Mouse (Mus musculus): Measurements from ENCODE around the gene 2900026A02Rik.
A peak's percentile ranks its signal among the peaks of the same experiment; 100 is the strongest.

Gene 2900026A02Rik

DNA sequence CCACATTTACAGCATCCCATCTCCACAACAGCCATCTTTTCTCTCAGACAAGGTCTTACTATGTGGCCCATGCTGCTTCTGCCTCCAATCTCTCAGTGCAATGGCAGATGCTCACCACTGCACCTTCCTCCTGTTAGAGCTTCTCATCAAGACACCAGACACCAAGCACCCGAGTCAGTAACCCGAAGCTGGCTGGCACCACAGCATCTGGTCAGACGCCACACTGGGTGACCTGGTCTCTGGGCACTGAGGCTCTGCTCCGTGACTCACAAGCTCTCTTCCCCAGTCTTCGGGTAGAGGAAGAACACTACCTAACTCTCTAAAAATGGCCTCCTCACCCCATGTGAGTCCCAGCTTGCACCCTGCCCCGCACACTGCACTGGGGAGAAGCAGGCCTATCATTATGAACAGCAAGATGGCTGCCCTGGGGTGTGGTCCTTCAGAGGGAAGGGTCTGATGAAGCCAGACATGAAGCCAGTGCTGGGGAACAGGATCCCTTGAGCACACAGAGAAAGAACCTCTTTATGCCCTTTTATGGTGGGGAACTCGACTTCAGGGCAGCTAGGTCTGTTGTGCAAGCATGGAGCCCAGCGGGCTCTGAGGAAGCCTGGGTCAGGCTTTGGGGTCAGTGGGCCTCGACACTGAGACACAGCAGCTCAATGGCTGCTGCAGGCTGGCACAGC lies 70.0 kb downstream of the 2900026A02Rik start:
- no peak for DNase-seq (ENCODE audit: low read depth, low spot score)

GRCm38 (mm10) chr5:113149052-113149451 lies 72.0 kb downstream of the 2900026A02Rik start:
- DNase-seq (ENCODE audit: low read depth, low spot score) = no peak

- DNase-seq (ENCODE audit: low read depth, low spot score) = no peak
These were observed 73.0 kb downstream of the 2900026A02Rik start for GRCm38 (mm10) chr5:113147994-113148471.

GRCm38 (mm10) chr5:113146656-113147055 lies 74.4 kb downstream of the 2900026A02Rik start:
- DNase-seq (ENCODE audit: low read depth, low spot score) = no peak

- no peak for DNase-seq (ENCODE audit: low read depth, low spot score)
These were observed 75.9 kb downstream of the 2900026A02Rik start for GRCm38 (mm10) chr5:113145171-113145570.

DNA sequence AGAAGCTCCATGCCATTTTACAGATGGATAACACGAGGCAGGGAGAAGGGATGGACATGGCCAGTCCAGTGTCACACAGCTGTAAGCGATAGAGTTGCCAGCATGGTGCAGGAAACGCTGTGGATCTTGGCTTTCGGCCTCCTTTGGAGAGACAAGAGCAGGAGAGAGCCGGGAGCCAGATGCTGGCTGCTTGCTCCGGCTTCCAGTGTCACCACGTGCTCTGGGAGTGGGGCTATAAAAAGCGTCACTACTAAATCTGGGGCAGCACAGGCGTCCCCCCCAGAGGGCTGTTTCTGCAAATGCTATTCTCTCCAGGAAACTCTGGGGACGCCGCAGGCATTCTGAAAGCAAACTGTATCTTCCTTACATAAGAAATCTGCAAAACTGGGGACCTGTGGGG lies 78.5 kb downstream of the 2900026A02Rik start:
- no peak for DNase-seq (ENCODE audit: low read depth, low spot score)

- no peak for DNase-seq (ENCODE audit: low read depth, low spot score)
These were observed 79.0 kb downstream of the 2900026A02Rik start for GRCm38 (mm10) chr5:113142018-113142417.

DNA sequence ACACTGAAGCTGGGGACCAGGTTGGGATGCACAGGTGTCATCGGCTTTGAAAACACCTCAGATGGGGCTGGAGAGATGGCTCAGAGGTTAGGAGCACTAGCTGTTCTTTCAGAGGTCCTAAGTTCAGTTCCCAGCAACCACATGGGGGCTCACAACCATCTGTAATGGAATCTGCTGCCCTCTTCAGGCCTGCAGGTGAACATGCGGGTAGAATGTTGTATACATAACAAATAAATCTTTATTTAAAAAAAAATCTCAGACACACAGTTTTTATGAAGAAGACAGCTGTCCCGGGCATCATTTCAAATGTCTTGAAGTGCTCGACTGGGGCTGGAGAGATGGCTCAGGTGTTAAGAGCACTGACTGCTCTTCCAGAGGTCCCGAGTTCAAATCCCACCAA lies 80.2 kb downstream of the 2900026A02Rik start:
- DNase-seq (ENCODE audit: low read depth, low spot score) = peak; percentile 33

DNA sequence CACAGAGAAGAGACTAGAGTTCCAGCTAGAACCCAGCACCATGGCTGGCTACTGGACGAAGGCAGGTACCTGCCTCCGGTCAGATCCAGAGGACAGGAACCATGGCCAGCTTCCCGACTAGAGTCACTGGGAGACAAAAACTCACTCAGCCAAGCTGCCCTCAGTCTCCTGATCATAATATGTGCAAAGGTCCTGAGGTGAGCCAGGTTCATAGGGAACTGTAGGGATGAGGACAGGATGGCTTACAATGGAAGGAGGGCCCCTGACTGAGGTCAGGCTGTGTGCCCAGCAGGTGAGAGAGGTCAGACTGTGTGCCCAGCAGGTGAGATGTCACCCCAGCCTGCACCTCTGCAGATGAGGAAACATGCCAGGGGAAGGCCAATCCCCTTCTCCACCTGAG lies 81.0 kb downstream of the 2900026A02Rik start:
- no peak for DNase-seq (ENCODE audit: low read depth, low spot score)

- no peak for DNase-seq (ENCODE audit: low read depth, low spot score)
These were observed 81.8 kb downstream of the 2900026A02Rik start for GRCm38 (mm10) chr5:113139064-113139726.

- DNase-seq (ENCODE audit: low read depth, low spot score) = peak; percentile 36
These were observed 82.5 kb downstream of the 2900026A02Rik start for GRCm38 (mm10) chr5:113138319-113139063.

- DNase-seq (ENCODE audit: low read depth, low spot score) = no peak
These were observed 83.2 kb downstream of the 2900026A02Rik start for GRCm38 (mm10) chr5:113137691-113138318.

- DNase-seq (ENCODE audit: low read depth, low spot score) = no peak
These were observed 84.0 kb downstream of the 2900026A02Rik start for GRCm38 (mm10) chr5:113136951-113137487.

- DNase-seq (ENCODE audit: low read depth, low spot score) = no peak
These were observed 85.5 kb downstream of the 2900026A02Rik start for GRCm38 (mm10) chr5:113135513-113135912.

- no peak for DNase-seq (ENCODE audit: low read depth, low spot score)
These were observed 87.0 kb downstream of the 2900026A02Rik start for GRCm38 (mm10) chr5:113133722-113134710.

DNA sequence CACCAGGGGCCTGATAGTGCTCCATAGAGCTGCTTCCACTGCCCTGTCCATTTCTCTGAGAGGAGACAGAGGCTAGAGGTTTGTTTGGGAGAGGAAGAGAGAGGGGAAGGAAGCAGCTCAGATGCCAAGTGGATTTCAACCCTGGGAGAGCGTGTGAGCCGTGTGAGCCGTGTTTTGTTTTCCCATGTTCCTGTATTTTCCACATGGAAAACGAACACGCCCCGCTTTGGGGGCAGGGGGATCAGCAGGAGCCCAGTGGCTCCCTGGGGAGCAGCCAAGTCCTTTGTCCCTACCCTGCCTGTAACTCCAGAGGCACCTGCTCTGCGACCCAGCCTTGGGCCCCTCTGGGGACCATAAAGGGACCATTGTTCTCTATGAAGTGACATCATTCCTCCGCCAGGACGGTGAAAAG lies 88.0 kb downstream of the 2900026A02Rik start:
- DNase-seq (ENCODE audit: low read depth, low spot score) = no peak

GRCm38 (mm10) chr5:113132635-113133041 lies 88.4 kb downstream of the 2900026A02Rik start:
- DNase-seq (ENCODE audit: low read depth, low spot score) = no peak

GRCm38 (mm10) chr5:113128426-113128825 lies 92.6 kb downstream of the 2900026A02Rik start:
- no peak for DNase-seq (ENCODE audit: low read depth, low spot score)

GRCm38 (mm10) chr5:113126476-113126875 lies 94.6 kb downstream of the 2900026A02Rik start:
- DNase-seq (ENCODE audit: low read depth, low spot score) = no peak

- DNase-seq (ENCODE audit: low read depth, low spot score) = no peak
These were observed 97.3 kb downstream of the 2900026A02Rik start for GRCm38 (mm10) chr5:113123693-113124092.

All from ES-CJ7 (cell line).